Mouse (Mus musculus): ENCODE results near the gene Gria4. TPM values are rescaled to one million over a fixed set of nuclear protein-coding genes. Genes with fewer than 3 reads are reported as not detected.
"Not testable (repeated sequence)": the region's sequence is repeated elsewhere in the genome, so short reads cannot be mapped to it uniquely, and the experiment has no call there.

Gria4 gene
- total and polyA plus RNA-seq, 2 experiments, result 0.02 to 0.09 TPM

DNA sequence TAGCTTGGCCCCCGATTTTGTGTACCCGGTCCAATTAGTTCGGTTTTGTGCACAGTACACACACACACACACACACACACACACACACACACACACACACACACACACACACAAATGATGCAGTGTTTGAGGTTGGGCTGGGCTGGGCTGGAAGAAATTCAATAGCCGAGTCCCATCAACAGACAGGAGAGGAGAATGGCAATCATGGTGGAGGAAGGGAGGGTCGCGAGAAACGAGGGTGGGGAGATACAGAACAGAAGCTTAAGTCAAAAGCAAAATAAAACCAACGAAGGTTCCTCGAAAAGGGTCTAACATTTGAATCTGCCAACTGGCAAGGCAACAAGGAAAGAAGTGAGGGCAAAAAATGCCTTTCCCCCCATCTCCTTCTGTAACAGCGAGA, 1.6 kb downstream of the Gria4 start:
- no peak overlapping the region for H3K9ac ChIP-seq (ENCODE audit: low read depth, low read length)
- no peak for DNase-seq (ENCODE audit: extremely low read depth, low read depth, low spot score)
- H3K4me3 ChIP-seq (ENCODE audit: insufficient read depth, low read depth, low read length), result no peak overlapping the region
- no peak overlapping the region for H3K27ac ChIP-seq (replicated peaks; ENCODE audit: insufficient read depth, low read depth, low read length)
- TF ChIP-seq POLR2A (IDR thresholded peaks at IDR 0.05; ENCODE audit: extremely low read depth, insufficient read depth, low read length) (no peak), CTCF (IDR thresholded peaks at IDR 0.05; ENCODE audit: low read depth, low read length) (no peak)
- no peaks in the 10 kb centered on the region for H3K36me3 ChIP-seq (ENCODE audit: control insufficient read depth, insufficient read depth, low read length)
- no peaks in the 10 kb centered on the region for H3K27me3 ChIP-seq (ENCODE audit: control insufficient read depth, insufficient read depth, low read length)
- 40% methylated on average over 10 of the region's 10 CpGs for WGBS
- H3K4me1 ChIP-seq (ENCODE audit: control insufficient read depth, insufficient read depth, low read length), result no peaks in the 10 kb centered on the region
- H3K79me2 ChIP-seq (ENCODE audit: control insufficient read depth, insufficient read depth, low read length), result no peaks in the 10 kb centered on the region

DNA sequence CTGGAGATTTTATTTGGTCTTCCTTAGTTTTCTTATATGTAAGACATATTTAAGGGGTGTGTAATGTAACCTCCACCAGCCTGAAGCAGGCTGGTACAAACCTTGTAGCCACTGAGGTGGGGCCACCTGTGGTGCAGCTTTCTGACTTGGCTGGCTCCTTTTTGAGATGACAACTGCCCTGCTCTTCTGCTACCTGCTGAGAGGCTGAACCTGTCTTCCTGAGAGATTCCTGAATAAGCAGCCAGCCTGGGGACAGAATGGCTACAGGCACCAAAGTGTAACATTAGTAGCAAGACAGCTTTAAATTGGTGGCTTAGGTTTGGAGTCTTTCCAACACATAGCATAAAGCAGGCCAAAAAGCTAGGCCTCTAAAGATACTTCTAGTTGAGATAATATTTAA, 46.6 kb downstream of the Gria4 start:
- DNase-seq (ENCODE audit: extremely low read depth, low read depth, low spot score); H3K4me1 ChIP-seq (ENCODE audit: control insufficient read depth, insufficient read depth, low read length); H3K27ac ChIP-seq (replicated peaks; ENCODE audit: insufficient read depth, low read depth, low read length); H3K4me3 ChIP-seq (ENCODE audit: insufficient read depth, low read depth, low read length); H3K27me3 ChIP-seq (ENCODE audit: control insufficient read depth, insufficient read depth, low read length); H3K79me2 ChIP-seq (ENCODE audit: control insufficient read depth, insufficient read depth, low read length); H3K9ac ChIP-seq (ENCODE audit: low read depth, low read length); H3K36me3 ChIP-seq (ENCODE audit: control insufficient read depth, insufficient read depth, low read length): not testable (repeated sequence)

DNA sequence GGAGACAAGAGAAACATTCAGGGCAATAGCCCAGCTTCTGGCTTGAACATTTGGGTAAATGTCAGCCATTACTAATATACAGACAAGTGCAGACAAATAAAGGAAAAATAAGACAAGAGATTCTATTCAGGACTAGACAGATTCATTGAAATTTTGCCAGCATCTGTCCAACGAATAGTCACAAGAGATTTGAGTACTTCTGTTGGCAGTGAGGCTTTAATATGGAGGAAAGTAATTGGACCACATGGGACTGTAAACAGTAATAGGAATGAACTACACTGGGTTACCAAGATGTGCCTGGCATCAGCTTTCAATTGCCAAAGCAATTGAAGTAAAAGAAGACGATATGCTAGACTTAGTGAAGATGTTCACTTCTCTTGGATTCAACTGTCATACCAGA, 81.9 kb downstream of the Gria4 start:
- no peak overlapping the region for H3K27ac ChIP-seq (replicated peaks; ENCODE audit: insufficient read depth, low read depth, low read length)
- H3K79me2 ChIP-seq (ENCODE audit: control insufficient read depth, insufficient read depth, low read length), result no peaks in the 10 kb centered on the region
- no peaks in the 10 kb centered on the region for H3K4me1 ChIP-seq (ENCODE audit: control insufficient read depth, insufficient read depth, low read length)
- TF ChIP-seq CTCF (IDR thresholded peaks at IDR 0.05; ENCODE audit: low read depth, low read length), result no peak
- TF ChIP-seq POLR2A (IDR thresholded peaks at IDR 0.05; ENCODE audit: extremely low read depth, insufficient read depth, low read length), result no peak
- 72% methylated on average over 2 of the region's 2 CpGs for WGBS
- no peaks in the 10 kb centered on the region for H3K27me3 ChIP-seq (ENCODE audit: control insufficient read depth, insufficient read depth, low read length)
- H3K36me3 ChIP-seq (ENCODE audit: control insufficient read depth, insufficient read depth, low read length), result no peaks in the 10 kb centered on the region
- no peak overlapping the region for H3K9ac ChIP-seq (ENCODE audit: low read depth, low read length)
- DNase-seq (ENCODE audit: extremely low read depth, low read depth, low spot score), result no peak
- H3K4me3 ChIP-seq (ENCODE audit: insufficient read depth, low read depth, low read length), result no peak overlapping the region

DNA sequence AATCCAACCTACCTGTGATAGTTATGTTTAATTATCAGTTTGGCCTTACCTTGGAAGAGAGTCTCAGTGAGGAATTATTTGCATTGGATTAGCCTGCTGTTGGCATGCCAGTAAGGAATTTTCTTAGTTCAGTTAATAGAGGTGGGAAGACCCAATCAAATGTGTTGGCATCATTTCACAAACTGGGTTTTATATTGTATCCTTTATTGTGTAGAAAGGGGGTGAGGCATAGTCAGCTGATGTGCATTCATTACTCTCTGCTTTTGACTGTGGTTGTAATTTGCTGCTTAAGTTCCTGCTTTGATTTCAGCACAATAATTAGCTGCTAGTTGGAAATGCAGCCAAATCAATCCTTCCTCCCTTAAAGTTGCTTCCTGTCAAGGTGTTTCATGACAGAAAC, 83.7 kb downstream of the Gria4 start:
- TF ChIP-seq POLR2A (IDR thresholded peaks at IDR 0.05; ENCODE audit: extremely low read depth, insufficient read depth, low read length) (no peak), CTCF (IDR thresholded peaks at IDR 0.05; ENCODE audit: low read depth, low read length) (no peak)
- no peak for DNase-seq (ENCODE audit: extremely low read depth, low read depth, low spot score)
- Histone ChIP-seq H3K4me3 (ENCODE audit: insufficient read depth, low read depth, low read length) (no peak overlapping the region), H3K27ac (replicated peaks; ENCODE audit: insufficient read depth, low read depth, low read length) (no peak overlapping the region), H3K4me1 (ENCODE audit: control insufficient read depth, insufficient read depth, low read length) (no peaks in the 10 kb centered on the region), H3K79me2 (ENCODE audit: control insufficient read depth, insufficient read depth, low read length) (no peaks in the 10 kb centered on the region), H3K27me3 (ENCODE audit: control insufficient read depth, insufficient read depth, low read length) (no peaks in the 10 kb centered on the region), H3K36me3 (ENCODE audit: control insufficient read depth, insufficient read depth, low read length) (no peaks in the 10 kb centered on the region), H3K9ac (ENCODE audit: low read depth, low read length) (no peak overlapping the region)

DNA sequence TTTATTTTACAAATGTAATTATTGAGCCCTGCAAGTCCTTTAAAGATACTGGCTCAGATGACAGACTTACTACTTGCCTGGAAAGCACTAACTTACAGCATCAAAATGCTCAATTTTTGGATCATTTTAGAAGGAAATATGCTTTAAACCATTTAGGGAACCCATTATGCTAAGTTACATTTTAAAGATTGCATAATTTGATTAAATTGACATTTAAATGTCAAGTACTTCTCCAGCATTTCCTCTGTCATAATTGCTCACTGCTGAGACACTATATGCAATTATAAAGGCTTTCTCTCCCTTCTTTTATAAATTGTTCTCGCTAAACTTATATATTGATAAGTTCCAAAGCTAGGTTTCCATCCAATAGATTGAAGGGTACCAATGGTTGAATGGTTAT, 108.9 kb downstream of the Gria4 start:
- H3K36me3 ChIP-seq (ENCODE audit: control insufficient read depth, insufficient read depth, low read length), result no peaks in the 10 kb centered on the region
- H3K9ac ChIP-seq (ENCODE audit: low read depth, low read length), result no peak overlapping the region
- no peaks in the 10 kb centered on the region for H3K4me1 ChIP-seq (ENCODE audit: control insufficient read depth, insufficient read depth, low read length)
- 46% methylated on average over 1 of the region's 1 CpGs for WGBS
- no peak for DNase-seq (ENCODE audit: extremely low read depth, low read depth, low spot score)
- TF ChIP-seq POLR2A (IDR thresholded peaks at IDR 0.05; ENCODE audit: extremely low read depth, insufficient read depth, low read length) (no peak), CTCF (IDR thresholded peaks at IDR 0.05; ENCODE audit: low read depth, low read length) (no peak)
- H3K79me2 ChIP-seq (ENCODE audit: control insufficient read depth, insufficient read depth, low read length), result no peaks in the 10 kb centered on the region
- H3K27me3 ChIP-seq (ENCODE audit: control insufficient read depth, insufficient read depth, low read length), result no peaks in the 10 kb centered on the region
- no peak overlapping the region for H3K27ac ChIP-seq (replicated peaks; ENCODE audit: insufficient read depth, low read depth, low read length)
- H3K4me3 ChIP-seq (ENCODE audit: insufficient read depth, low read depth, low read length), result no peak overlapping the region

DNA sequence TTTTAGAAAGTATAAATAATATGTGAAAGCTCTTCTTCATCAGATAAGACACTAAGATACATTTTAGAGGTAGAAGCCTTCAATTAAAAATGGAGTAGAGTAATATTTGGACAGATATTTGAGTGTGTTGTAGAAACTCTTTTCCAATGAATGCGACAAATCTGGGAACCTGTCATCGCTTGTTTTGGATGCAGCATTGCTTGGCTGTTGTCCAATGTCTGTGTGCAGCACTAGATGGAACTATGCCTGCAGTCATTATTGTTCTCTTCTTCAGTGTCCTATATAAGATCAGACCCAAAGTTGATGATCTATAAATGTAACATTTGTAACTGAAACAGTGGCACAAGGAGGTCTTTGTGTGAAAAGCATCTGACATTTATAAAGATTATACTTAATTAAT, 115.8 kb downstream of the Gria4 start:
- Histone ChIP-seq H3K36me3 (ENCODE audit: control insufficient read depth, insufficient read depth, low read length) (no peaks in the 10 kb centered on the region), H3K9ac (ENCODE audit: low read depth, low read length) (no peak overlapping the region), H3K79me2 (ENCODE audit: control insufficient read depth, insufficient read depth, low read length) (no peaks in the 10 kb centered on the region), H3K4me3 (ENCODE audit: insufficient read depth, low read depth, low read length) (no peak overlapping the region), H3K27ac (replicated peaks; ENCODE audit: insufficient read depth, low read depth, low read length) (no peak overlapping the region), H3K27me3 (ENCODE audit: control insufficient read depth, insufficient read depth, low read length) (no peaks in the 10 kb centered on the region), H3K4me1 (ENCODE audit: control insufficient read depth, insufficient read depth, low read length) (no peaks in the 10 kb centered on the region)
- TF ChIP-seq POLR2A (IDR thresholded peaks at IDR 0.05; ENCODE audit: extremely low read depth, insufficient read depth, low read length), result no peak
- no peak for TF ChIP-seq CTCF (IDR thresholded peaks at IDR 0.05; ENCODE audit: low read depth, low read length)
- DNase-seq (ENCODE audit: extremely low read depth, low read depth, low spot score), result no peak
- WGBS, result 81% methylated on average over 2 of the region's 2 CpGs
